Mouse (Mus musculus) gonadal fat pad, adult 2 months (tissue): ENCODE results near the gene Ehhadh. TPM values are rescaled to one million over a fixed set of nuclear protein-coding genes. Genes with fewer than 3 reads are reported as not detected.
"Not testable (repeated sequence)": the region's sequence is repeated elsewhere in the genome, so short reads cannot be mapped to it uniquely, and the experiment has no call there.

Source experiments
- DNase-seq: peaks from one replicate; pipeline ENCODE4 v3.0.0-alpha.2; 2012; ENCODE audit warnings: low read depth
- polyA plus RNA-seq: library from polyadenylated mRNA; depleted of rRNA; stranded (reverse); fragments of >200 nt; gene quantifications from 2 replicates; pipeline ENCODE4 v1.2.3, GENCODE M21; 2012

Gene Ehhadh
- polyA plus RNA-seq, 1 experiment = 21.1 TPM

DNA sequence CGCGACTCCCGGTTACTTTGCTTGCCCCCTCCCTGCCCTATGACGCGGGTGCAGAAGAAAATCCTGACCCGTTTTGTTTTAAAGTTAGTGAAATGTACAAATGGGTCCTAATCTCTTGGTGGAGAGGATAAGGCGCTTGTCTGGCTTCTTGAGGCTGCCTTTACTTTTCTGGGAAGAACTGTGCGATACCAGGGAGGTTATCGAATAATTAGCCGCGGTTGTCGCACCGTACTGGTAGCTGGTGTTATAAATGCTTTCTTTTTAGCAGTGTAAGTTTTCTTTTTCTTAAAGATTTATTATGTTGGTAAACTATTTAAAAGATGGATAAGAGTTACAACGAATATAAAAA lies 7.1 kb upstream of the Ehhadh start:
- DNase-seq = no peak

DNA sequence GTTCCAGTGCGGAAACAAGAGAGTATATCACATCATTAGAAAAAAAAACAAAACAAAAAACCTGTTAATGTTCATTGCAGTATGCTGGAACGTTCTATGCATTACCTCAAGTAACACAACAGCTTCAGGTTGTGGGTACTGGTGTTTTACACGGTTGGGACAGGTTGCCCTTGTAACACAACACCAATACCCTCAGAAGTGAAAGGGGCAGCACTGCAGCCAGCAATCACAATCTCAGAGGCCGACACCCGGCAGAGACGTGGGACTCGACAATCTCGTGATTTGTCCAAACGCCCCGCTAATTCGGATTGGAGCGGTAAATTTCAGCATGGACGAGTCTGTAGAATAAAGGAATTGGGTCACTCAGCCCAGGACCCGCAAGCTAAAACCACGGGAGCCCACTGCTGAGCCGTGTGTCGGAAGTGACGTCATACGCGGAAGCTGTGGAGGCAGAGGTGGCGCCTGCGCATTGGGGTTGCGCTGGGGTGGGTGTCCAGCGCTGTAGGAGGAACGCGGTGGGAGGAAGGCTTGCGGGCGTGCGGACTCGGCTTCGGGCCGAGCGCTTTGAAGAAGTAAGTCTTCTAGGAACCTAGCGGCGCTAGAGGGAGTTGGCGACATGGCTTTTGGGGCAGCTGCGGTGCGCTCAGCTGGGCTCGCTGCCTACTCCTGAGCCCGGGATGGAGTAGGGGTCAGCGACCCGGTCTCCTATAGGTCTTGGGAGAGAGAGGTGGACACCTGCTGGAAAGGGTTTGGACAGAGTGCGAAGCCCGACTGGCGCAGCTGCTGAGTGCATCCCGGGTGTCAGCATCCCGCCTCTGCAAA lies 6.5 kb upstream of the Ehhadh start, which contains the start of gene Map3k13:
TSS of gene Map3k13 (plus strand) at position 472 of the 822 bp plus-strand sequence.
- no peak for DNase-seq

DNA sequence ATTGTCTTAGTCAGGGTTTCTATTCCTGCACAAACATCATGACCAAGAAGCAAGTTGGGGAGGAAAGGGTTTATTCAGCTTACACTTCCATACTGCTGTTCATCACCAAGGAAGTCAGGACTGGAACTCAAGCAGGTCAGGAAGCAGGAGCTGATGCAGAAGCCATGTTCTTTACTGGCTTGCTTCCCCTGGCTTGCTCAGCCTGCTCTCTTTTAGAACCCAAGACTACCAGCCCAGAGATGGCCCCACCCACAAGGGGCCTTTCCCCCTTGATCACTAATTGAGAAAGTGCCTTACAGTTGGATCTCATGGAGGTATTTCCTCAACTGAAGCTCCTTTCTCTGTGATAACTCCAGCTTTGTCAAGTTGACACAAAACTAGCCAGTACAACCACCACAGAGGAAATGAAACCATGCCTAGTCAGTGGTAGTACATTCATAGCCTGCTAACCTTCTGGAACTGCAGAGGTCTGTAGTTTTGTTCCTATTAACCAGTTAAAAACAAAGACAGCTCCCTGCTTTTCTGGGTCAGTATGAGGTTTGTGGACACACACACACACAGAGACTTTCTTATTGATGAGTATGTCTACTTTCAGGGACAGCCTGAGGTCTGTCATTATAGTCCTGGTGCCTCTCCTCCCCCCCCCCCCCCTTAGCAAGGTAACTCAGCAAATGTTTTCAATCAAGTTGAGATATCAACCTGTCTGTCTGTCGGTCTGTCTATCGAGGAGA lies 5.6 kb upstream of the Ehhadh start:
- DNase-seq = not testable (repeated sequence)

DNA sequence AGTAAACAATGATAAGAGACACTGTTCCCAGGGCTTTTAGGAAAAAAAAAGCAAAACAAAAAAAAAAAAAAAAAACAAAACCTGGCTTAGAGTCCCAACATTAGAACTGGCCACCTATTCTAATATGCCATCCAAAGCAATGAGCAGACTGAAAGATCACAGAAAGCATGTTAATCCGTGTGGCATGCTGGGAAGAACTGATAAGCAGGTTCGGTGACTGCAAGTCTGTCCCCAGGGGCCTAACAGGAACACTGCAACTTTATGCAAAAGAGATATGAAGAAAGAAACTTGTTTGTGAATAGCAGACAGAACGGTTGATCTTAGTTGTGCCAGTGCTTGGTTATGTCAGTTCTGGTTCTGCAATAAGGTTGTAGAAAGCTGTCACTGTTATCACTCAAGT lies 4.2 kb upstream of the Ehhadh start:
- no peak for DNase-seq

DNA sequence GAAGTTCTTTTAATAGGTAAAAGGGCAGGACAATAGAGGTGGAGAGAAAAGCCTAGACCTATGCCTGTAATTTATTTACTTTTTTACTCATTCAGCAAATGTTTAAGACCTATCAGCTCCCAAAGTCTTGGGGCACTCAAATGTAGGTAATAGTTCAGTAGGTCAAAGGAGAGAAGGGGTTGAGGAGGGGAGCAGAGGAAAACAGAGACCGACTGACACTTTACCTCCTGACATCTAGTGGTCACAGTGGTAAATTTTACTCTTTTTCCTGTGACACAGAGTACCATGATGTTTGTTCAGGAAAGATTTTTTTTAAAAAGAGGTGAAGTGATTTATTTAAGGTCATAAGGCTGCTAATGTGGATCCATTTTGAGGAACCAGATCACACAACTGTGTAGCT lies 2.9 kb upstream of the Ehhadh start:
- DNase-seq = no peak

DNA sequence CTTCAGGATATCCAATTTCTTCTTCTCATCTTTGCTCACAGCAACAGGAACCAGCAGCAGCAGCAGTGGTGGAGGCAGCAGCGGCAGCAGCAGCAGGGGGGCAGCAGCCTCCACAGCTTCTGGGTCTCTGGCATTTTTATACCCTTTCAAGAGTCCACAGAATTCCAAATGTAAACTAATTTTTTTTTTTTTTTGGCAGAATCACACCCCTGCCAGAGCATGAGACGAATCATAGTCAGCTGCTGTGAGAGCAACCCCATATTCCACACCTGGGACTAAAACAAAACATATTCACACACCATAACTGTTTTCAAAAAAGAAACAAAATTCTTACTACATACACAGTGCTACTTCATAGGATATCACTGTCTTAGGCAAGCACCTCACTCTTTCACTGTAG lies 1.6 kb upstream of the Ehhadh start:
- no peak for DNase-seq

DNA sequence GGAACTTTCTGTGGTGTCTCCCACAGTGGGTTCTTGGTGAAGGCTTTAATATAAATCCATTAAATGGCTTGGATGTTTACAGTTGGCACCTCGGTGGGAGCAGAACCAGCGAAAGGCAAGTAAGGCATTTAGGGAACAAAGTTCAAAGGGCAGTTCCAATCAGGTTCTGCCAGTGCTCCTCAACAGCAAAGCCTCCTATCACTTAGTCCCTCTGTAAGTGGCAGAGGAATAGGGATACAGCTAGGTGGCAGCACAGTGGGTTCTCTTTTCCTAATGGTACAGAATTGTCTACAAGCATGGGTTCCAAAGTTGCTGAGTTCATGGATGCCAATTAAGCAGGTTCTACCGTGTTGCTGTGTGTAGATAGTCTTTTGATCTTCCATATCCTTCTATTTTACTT lies 974 bp upstream of the Ehhadh start:
- no peak for DNase-seq

DNA sequence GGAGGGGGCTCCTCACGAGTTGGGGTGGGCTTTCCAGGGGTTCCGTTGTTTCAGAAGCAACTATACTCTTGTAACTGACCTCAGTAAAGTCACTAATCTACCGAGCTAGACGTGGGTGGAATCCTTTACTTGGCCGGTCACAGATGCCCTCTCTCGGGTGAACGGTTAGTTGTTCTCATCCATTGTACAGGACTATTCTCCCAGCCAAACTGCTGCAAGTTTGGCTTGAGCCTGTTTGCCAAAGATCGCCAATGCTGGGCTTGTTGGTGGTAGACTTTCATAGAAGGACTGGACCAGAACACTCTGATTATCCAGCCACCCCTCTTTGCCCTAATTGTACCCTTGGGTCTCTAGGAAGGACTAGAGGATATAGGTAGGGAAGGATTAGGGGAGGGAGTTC lies 1.3 kb downstream of the Ehhadh start:
- DNase-seq = no peak

DNA sequence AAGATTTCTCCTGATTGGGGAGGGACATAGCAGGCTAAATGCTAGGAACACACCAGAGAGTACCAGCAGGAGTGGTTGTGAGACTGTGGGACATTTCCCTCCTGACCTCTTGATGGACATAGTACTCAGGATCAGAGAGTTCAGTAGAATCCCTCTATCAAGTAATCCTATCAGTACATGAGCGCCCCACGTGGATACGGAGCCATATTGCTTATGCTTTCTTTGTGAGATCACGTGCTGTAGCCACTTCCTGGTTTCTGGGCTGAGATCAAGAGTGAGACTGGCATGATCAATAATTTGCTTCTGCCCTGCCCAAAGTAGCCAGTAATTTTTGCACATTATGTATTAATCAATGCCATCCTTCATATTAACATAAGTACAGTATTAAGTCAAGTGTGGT lies 2.6 kb downstream of the Ehhadh start:
- no peak for DNase-seq

DNA sequence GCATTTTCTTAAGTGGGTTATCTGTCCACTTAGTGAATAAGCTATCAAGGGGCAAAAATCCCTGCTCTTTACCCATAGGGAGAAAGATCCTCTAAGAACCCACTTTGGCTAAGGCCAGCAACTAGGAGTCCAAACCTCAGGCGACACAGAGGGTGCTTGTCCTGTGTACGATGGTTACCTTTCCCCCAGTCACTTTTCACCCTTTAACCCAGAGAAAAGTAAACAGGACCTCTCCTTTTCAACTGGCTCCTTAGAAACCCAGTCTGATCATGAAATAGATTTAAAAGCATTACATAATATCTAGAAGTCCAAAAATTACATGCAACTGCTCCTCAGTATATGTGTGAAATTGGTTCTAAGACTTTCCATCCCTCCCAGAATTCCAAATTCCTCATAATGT lies 4.8 kb downstream of the Ehhadh start:
- no peak for DNase-seq

DNA sequence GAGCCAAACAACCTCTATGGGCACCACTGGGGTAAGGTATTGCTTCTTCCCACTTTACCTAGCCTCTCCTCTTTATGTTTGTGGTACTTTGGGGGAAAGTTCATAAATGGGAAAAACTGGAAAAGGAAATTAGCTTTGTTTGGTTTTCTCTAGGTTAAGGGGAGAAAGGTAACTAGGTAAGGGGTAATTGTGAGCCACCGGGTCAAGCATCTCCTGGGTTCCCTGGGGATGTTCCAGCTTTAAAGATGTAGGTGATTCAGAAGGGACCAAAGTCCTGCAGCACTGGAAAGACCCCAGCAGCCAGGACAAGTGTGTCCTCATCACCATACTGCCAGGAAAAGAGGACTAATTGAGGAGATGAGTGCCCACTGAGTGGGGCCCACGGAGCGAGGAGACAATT lies 5.7 kb downstream of the Ehhadh start:
- DNase-seq = no peak

DNA sequence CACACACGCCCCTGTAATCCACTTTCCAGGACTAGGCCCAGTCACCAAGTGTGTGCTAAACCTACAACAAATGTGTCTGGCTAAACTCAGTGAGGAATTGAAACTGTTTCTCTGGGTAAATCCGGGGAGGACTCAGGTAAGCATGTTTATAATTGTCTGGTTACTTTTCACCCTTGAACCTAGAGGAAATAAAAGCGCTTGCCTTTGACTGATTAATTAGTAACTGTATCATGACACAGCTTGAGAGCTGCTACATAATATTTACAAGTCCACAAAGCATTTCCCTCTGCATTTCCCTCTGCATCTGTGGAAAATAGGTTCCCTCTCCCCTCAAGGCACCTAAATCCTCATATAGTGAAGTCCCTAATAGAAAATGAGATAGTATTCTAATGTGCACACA lies 6.3 kb downstream of the Ehhadh start:
- no peak for DNase-seq

DNA sequence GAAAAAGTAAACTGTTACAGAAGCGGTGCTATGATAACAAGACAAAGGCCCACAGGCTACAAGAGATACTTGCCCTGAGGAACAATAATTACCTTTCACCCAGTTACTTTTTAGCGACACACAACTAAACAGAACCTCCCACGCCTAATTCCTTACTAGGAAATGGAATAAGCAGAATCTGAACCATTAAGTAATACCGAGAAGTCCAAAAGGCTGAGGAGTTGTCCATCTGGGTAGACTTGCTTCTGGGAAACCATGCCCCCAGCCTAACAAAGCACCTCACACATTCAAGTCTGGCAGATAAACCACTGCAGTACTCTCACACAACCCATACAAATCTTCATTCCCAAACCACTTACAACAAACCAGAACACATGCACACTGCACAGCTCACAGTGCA lies 8.5 kb downstream of the Ehhadh start:
- DNase-seq = peak; percentile 70

DNA sequence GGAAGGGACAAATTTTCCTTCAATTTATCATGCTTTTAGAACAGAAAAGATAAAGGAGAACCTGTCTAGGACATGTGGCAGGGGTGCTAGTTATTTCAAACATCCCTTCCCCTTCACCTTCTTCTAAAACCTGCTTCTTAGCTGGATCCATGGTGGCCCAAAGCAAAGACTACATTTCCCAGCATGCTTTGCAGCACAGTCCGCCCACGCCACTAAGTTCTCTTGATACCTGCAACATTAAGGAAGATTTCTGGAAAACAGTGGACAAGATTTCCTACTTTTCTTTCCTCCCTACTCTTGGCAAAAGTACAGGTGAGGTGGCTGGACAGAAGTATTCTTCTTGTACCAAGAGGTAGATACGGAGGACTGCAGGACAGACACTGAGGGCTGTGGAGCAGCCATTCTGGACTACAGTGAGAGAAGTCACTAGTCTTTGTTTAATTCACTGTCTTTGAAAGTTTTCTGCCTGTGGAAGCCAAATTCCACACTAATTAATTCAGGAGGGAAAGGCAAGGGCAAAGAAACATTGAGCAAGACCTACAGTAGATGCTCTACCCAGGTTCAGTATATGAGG lies 9.2 kb downstream of the Ehhadh start:
- DNase-seq = no peak

DNA sequence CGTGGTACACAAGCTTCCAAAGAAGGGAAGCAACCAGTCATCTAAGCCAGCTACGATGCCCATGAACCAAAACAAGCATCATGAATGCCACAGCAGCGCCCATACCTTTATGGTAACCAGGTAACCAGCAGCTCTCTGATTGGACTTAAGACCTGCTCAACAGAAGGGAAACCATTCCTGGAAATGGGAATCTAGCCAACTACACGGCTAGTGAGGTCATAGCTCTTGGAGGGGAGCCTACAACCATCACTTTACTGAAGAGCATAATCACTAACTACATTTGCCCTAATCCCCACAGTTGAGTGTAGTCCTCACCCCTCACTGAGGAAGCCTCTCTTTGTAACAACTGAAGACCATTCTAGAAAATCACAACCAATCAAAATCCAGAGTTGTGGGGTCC lies 12.9 kb downstream of the Ehhadh start:
- no peak for DNase-seq

DNA sequence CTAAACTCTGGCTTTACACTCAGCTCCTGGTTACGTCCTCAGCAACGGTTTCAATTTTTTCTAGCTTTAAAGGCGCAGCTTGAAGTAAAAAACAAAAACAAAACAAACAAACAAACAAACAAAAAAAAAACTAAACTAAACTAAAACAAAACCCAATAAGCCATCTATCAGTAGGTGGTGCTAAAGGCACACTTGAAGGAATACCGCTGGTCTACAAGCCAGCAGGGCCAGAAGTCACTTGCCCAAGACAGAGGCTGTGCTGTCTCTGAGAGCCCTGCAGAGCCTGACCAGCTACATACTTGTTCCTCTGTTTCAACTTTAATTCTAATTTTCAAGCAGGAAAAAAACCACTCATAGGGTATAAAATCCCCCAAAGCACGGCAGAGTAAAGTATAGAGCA lies 17.9 kb downstream of the Ehhadh start:
- DNase-seq = no peak

DNA sequence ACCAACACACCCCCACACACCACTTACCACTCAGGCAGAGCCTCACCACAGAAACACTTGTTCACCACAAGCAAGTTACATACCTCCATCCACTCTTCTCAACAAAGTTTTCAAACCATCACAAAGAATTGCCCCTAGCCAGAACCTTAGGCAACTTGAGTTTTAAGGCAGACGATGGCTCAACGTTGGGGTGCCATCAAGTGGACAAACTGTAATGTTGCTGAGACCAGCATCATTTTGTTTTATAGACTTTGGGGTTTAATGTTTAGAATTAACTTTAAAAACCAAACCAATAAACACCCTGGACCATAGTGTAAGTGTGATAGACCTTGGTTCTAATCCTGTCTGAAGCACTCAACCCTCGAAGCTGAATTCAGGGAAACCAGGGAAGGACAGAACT lies 19.4 kb downstream of the Ehhadh start:
- DNase-seq = no peak

DNA sequence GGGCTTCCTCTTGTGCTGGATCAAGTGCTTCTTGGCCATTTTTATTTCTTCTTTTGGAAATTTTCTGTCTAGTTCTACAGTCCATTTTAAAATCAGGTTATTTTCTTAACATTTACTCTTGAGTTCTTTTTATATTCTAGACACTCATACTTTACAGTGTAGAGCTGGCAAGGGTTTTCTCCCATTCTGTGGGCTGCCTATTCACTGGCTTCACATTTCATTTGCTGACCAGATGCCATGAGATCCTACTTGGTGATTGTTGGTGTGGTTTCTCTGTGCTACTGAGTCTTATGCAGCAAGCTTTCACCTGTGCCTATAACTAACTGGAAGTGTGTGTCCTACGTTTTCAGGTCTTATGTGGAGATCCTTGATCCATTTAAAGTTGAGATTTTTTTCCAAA lies 29.2 kb downstream of the Ehhadh start:
- DNase-seq = no peak

DNA sequence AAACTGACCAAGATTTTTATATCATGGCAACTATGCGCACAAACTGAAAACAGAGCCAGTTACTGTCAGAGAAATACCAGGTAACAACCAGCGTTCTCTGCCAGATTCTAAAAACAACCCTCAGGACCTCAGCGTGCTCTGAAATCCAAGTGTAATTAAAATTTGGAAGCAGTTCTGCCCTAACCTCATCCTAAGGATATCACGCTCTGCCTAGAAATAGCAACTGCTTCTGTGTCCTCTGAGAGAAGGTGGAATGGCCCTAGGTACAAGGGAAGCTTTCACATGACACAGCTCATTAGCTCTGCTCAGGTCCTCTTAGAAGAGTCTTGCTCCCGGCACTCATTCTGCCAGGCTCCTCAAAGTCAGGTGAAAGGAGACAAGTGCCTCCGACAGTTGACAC lies 44.2 kb downstream of the Ehhadh start:
- DNase-seq = no peak

DNA sequence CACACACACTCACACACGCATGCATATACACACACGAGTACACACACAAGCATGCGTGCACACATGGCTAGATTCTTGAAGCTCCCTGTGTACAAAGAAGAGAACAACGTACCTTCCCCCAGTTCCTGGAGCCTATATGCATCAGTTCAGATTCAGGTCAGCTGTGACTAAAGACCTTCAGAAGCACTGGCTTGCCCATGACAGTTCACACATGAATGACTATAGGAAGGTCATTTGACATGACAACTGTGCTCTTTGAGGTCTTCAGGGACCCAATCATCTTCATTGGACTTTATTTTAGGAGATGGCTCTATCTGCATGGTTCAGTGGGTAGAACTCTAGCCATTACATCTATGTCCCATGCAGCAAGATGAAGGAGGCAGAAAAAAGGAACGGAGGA lies 44.7 kb downstream of the Ehhadh start:
- no peak for DNase-seq

DNA sequence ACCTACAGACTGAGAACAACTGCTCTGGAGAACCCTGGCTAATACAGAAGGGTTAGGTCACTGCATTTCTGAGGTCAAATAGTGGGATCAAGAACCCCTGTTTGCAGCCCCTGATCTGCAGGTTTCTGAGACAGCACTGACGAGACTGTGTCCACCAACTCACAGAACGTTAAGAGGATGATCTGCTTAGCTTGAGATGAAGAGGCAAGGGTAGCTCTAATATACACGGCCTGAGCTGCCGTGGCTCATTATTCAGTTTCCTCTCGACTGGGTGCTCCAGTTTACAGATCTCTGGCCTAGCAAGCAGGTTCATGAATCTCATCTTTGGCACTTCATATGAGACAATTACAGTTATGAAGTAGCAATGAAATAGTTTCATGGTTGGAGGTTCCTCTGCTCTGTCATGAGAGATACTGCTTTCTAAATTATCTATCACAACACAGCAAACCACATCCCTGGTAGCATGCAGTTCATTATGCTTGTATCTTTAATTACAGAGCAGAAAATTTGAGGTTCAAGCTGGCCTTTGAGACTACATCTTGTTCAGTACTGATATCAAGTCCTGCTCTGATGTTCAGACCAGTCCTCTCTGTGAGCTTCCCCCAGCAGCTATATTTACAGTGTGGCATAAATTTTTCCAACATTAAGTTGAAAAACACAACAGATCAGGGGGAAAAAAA lies 45.3 kb downstream of the Ehhadh start:
- DNase-seq = no peak

DNA sequence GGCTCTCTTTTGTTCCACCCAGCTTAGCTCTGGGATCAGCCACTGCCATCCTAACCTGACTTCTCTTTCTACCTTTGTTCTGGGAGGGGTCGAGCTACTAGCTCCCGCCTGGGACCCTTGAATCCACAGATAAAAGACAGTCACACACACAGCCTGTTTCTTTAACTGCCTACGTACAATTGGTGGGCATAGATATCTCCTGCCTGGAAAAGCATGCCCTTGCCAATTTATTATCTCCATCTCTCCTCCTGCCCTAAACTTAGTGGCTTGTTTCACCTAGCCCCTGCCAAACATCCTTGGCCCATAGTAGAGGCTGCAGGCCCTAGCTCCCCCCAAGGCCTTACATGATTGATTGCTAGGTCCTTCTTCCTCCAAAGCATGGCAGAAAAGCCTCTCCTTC lies 46.1 kb downstream of the Ehhadh start:
- DNase-seq = no peak

DNA sequence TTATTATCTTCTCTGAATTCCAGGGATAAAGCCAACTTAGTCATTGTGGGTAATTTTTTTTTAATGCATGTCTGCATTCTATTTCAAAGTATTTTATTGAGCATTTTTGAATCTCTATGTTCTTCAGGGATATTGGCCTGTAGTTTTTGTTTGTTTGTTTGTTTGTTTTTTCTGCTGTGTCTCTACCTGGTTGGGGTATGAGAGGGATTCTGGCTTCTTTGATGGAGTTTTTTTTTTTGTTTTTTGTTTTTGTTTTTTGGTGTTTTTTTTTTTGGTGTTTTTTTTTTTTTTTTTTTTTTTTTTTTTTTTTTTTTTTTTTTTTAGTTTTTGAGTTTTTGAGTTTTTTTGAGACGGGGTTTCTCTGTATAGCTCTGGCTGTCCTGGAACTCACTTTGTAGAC lies 52.0 kb downstream of the Ehhadh start:
- no peak for DNase-seq
